Mouse (Mus musculus) erythroblast, embryonic 14.5 days (primary cell): ENCODE results near the gene Zmym6.

Experiments used
- GATA1 ChIP-seq: IDR thresholded peaks from 2 replicates; pipeline ENCODE4 v1.6.1; 2012; ENCODE audit warnings: low read length, inconsistent platforms, mixed read lengths
- TAL1 ChIP-seq: IDR thresholded peaks from 3 replicates; pipeline ENCODE4 v1.6.1; 2012; ENCODE audit warnings: low read length, inconsistent platforms, mixed read lengths

GRCm38 (mm10) chr4:127107566-127107965 is 30.4 kb downstream of the Zmym6 start:
- TF ChIP-seq GATA1 (no peak), TAL1 (no peak)
